Mouse (Mus musculus) cortical plate, adult 2 months (tissue): ENCODE results near the gene Kcnj16. TPM values are rescaled to one million over a fixed set of nuclear protein-coding genes. Genes with fewer than 3 reads are reported as not detected.

ENCODE experiments used
- H3K27ac ChIP-seq: fragments of 200-500 bp; 2 replicates; pipeline ENCODE4 v1.5.1; 2012; ENCODE audit warnings: low read length, control low read depth, inconsistent platforms; ENCODE audit not compliant: insufficient read depth
- H3K4me1 ChIP-seq: fragments of 200-500 bp; 2 replicates; pipeline ENCODE4 v1.6.1; 2011; ENCODE audit warnings: low read length; ENCODE audit not compliant: control insufficient read depth, insufficient read depth
- H3K4me3 ChIP-seq: fragments of 200-500 bp; 2 replicates; pipeline ENCODE4 v1.5.1; 2011; ENCODE audit warnings: mild to moderate bottlenecking, low read length, control low read depth; ENCODE audit not compliant: insufficient read depth
- CTCF ChIP-seq: fragments of 200-500 bp; IDR thresholded peaks from 2 replicates; pipeline ENCODE4 v1.5.1; 2011; ENCODE audit warnings: mild to moderate bottlenecking, control low read depth, low read length; ENCODE audit not compliant: insufficient read depth; ENCODE audit errors: extremely low read depth
- POLR2A ChIP-seq: fragments of 200-500 bp; IDR thresholded peaks from 2 replicates; pipeline ENCODE4 v1.6.1; 2011; ENCODE audit warnings: mild to moderate bottlenecking, low read length, control low read depth; ENCODE audit not compliant: insufficient read depth; ENCODE audit errors: extremely low read depth
- polyA plus RNA-seq: library from polyadenylated mRNA; depleted of rRNA; stranded (reverse); fragments of >200 nt; gene quantifications from 2 replicates; pipeline ENCODE4 v1.2.3, GENCODE M21; 2012; rRNA removed

Kcnj16 gene
- polyA plus RNA-seq, result 16.8 and 17.0 TPM in 2 replicates

- no peak for TF ChIP-seq CTCF
- TF ChIP-seq POLR2A, result no peak
- H3K4me3 ChIP-seq, result no peak within 1 kb of the TSS
- no peaks in the 10 kb centered on the region for H3K4me1 ChIP-seq
Observed at GRCm38 (mm10) chr11:110967762-110968135, at the start of gene Kcnj16. Gene Kcnj16 (plus strand): TSS chr11:110968033.

GRCm38 (mm10) chr11:110918808-110919465 lies 48.9 kb upstream of the Kcnj16 start:
- H3K4me1 ChIP-seq, result no peaks in the 10 kb centered on the region
- no peak overlapping the region for H3K27ac ChIP-seq
- H3K4me3 ChIP-seq, result no peak overlapping the region
- TF ChIP-seq POLR2A (no peak), CTCF (no peak)

More at GRCm38 (mm10) chr11:110967762-110968135, at the start of gene Kcnj16:
- H3K27ac ChIP-seq, result no peak within 1 kb of the TSS

GRCm38 (mm10) chr11:110935699-110936098 lies 32.1 kb upstream of the Kcnj16 start:
- TF ChIP-seq POLR2A, result no peak
- no peak for TF ChIP-seq CTCF
- H3K27ac ChIP-seq, result no peak overlapping the region
- H3K4me3 ChIP-seq, result no peak overlapping the region
- no peaks in the 10 kb centered on the region for H3K4me1 ChIP-seq

GRCm38 (mm10) chr11:110942280-110942679 lies 25.6 kb upstream of the Kcnj16 start:
- TF ChIP-seq CTCF, result no peak
- TF ChIP-seq POLR2A, result no peak

GRCm38 (mm10) chr11:110942695-110943135 lies 25.1 kb upstream of the Kcnj16 start:
- H3K4me3 ChIP-seq, result no peak overlapping the region
- no peaks in the 10 kb centered on the region for H3K4me1 ChIP-seq
- H3K27ac ChIP-seq, result no peak overlapping the region
- no peak for TF ChIP-seq POLR2A
- TF ChIP-seq CTCF, result no peak

More at GRCm38 (mm10) chr11:110942280-110942679, 25.6 kb upstream of the Kcnj16 start:
- H3K27ac ChIP-seq, result no peak overlapping the region
- no peaks in the 10 kb centered on the region for H3K4me1 ChIP-seq
- H3K4me3 ChIP-seq, result no peak overlapping the region

GRCm38 (mm10) chr11:110956665-110957064 lies 11.2 kb upstream of the Kcnj16 start:
- H3K4me3 ChIP-seq, result no peak overlapping the region
- no peak overlapping the region for H3K27ac ChIP-seq
- no peaks in the 10 kb centered on the region for H3K4me1 ChIP-seq
- TF ChIP-seq CTCF, result no peak
- TF ChIP-seq POLR2A, result no peak

- Histone ChIP-seq H3K4me3 (no peak overlapping the region), H3K4me1 (no peaks in the 10 kb centered on the region), H3K27ac (no peak overlapping the region)
- TF ChIP-seq CTCF, result no peak
- TF ChIP-seq POLR2A, result no peak
Observed at GRCm38 (mm10) chr11:110961592-110962021, 6.2 kb upstream of the Kcnj16 start.

- H3K27ac ChIP-seq, result no peak overlapping the region
- H3K4me1 ChIP-seq, result no peaks in the 10 kb centered on the region
Observed at GRCm38 (mm10) chr11:110967019-110967761, 643 bp upstream of the Kcnj16 start.

GRCm38 (mm10) chr11:110968901-110969300 lies 1.1 kb downstream of the Kcnj16 start:
- TF ChIP-seq POLR2A (no peak), CTCF (no peak)
- no peak overlapping the region for H3K27ac ChIP-seq
- H3K4me1 ChIP-seq, result no peaks in the 10 kb centered on the region
- H3K4me3 ChIP-seq, result no peak overlapping the region

More at GRCm38 (mm10) chr11:110967019-110967761, 643 bp upstream of the Kcnj16 start:
- H3K4me3 ChIP-seq, result no peak overlapping the region
- TF ChIP-seq CTCF, result no peak
- no peak for TF ChIP-seq POLR2A
